Mouse (Mus musculus): ENCODE measurements around the gene Lpp. TPM values are rescaled to one million over a fixed set of nuclear protein-coding genes. Genes with fewer than 3 reads are reported as not detected.

The Lpp gene
- polyA plus RNA-seq, 1 experiment from 2014 or later: 65.1 TPM

GRCm38 (mm10) chr16:24695062-24695461 lies 301.8 kb downstream of the Lpp start:
- Histone ChIP-seq H3K4me3 (no peak overlapping the region), H3K27me3 (ENCODE audit: insufficient read depth, poor library complexity, severe bottlenecking) (no peaks in the 10 kb centered on the region), H3K4me1 (no peaks in the 10 kb centered on the region), H3K36me3 (peaks cover 8% of the 10 kb centered on the region; the same call in 1 of the 2 replicates), H3K9me3 (no peaks in the 10 kb centered on the region), H3K27ac (no peak overlapping the region)
- DNase-seq (ENCODE audit: low spot score): no peak
- WGBS: 82% methylated on average over 4 of the region's 4 CpGs

- H3K36me3 ChIP-seq: no peaks in the 10 kb centered on the region
- no peaks in the 10 kb centered on the region for H3K4me1 ChIP-seq
- 90% methylated on average over 3 of the region's 3 CpGs for WGBS
- no peak overlapping the region for H3K27ac ChIP-seq
- no peak overlapping the region for H3K4me3 ChIP-seq
- no peaks in the 10 kb centered on the region for H3K27me3 ChIP-seq (ENCODE audit: insufficient read depth, poor library complexity, severe bottlenecking)
- H3K9me3 ChIP-seq: no peaks in the 10 kb centered on the region
- no peak for DNase-seq (ENCODE audit: low spot score)
Observed at GRCm38 (mm10) chr16:24704215-24704614, 310.9 kb downstream of the Lpp start.

GRCm38 (mm10) chr16:24723641-24724040 lies 330.3 kb downstream of the Lpp start:
- Histone ChIP-seq H3K36me3 (no peaks in the 10 kb centered on the region), H3K4me3 (no peak overlapping the region), H3K9me3 (no peaks in the 10 kb centered on the region), H3K27ac (no peak overlapping the region), H3K27me3 (ENCODE audit: insufficient read depth, poor library complexity, severe bottlenecking) (no peaks in the 10 kb centered on the region), H3K4me1 (0 out of 2 replicates have a peak, but pooled peaks cover 3% of the 10 kb centered on the region)
- no peak for DNase-seq (ENCODE audit: low spot score)
- 82% methylated on average over 4 of the region's 4 CpGs for WGBS

GRCm38 (mm10) chr16:24732751-24733150 lies 339.4 kb downstream of the Lpp start:
- no peaks in the 10 kb centered on the region for H3K27me3 ChIP-seq (ENCODE audit: insufficient read depth, poor library complexity, severe bottlenecking)
- no peaks in the 10 kb centered on the region for H3K9me3 ChIP-seq
- no peak for DNase-seq (ENCODE audit: low spot score)
- no peak overlapping the region for H3K4me3 ChIP-seq
- no peaks in the 10 kb centered on the region for H3K36me3 ChIP-seq
- H3K27ac ChIP-seq: no peak overlapping the region
- 88% methylated on average over 1 of the region's 1 CpGs for WGBS
- peaks cover 28% of the 10 kb centered on the region for H3K4me1 ChIP-seq

GRCm38 (mm10) chr16:24733321-24733720 lies 340.0 kb downstream of the Lpp start:
- no peaks in the 10 kb centered on the region for H3K9me3 ChIP-seq
- no peak overlapping the region for H3K4me3 ChIP-seq
- DNase-seq (ENCODE audit: low spot score): no peak
- no peak overlapping the region for H3K27ac ChIP-seq
- WGBS: 85% methylated on average over 1 of the region's 1 CpGs
- H3K36me3 ChIP-seq: no peaks in the 10 kb centered on the region
- peaks cover 34% of the 10 kb centered on the region for H3K4me1 ChIP-seq
- H3K27me3 ChIP-seq (ENCODE audit: insufficient read depth, poor library complexity, severe bottlenecking): no peaks in the 10 kb centered on the region

GRCm38 (mm10) chr16:24735754-24736153 lies 342.4 kb downstream of the Lpp start:
- Histone ChIP-seq H3K27ac (no peak overlapping the region), H3K4me1 (peaks cover 44% of the 10 kb centered on the region), H3K9me3 (no peaks in the 10 kb centered on the region), H3K4me3 (no peak overlapping the region), H3K36me3 (no peaks in the 10 kb centered on the region), H3K27me3 (ENCODE audit: insufficient read depth, poor library complexity, severe bottlenecking) (no peaks in the 10 kb centered on the region)
- 89% methylated on average over 2 of the region's 2 CpGs for WGBS
- no peak for DNase-seq (ENCODE audit: low spot score)

- 59% methylated on average over 10 of the region's 10 CpGs for WGBS
- Histone ChIP-seq H3K36me3 (no peaks in the 10 kb centered on the region), H3K9me3 (no peaks in the 10 kb centered on the region), H3K27me3 (ENCODE audit: insufficient read depth, poor library complexity, severe bottlenecking) (no peaks in the 10 kb centered on the region), H3K4me1 (peaks cover 44% of the 10 kb centered on the region), H3K4me3 (no peak overlapping the region), H3K27ac (no peak overlapping the region)
- no peak for DNase-seq (ENCODE audit: low spot score)
Observed at GRCm38 (mm10) chr16:24737362-24738057, 344.2 kb downstream of the Lpp start.

GRCm38 (mm10) chr16:24740714-24741113 lies 347.4 kb downstream of the Lpp start:
- no peak overlapping the region for H3K27ac ChIP-seq
- peaks cover 36% of the 10 kb centered on the region for H3K4me1 ChIP-seq
- WGBS: 81% methylated on average over 4 of the region's 4 CpGs
- no peaks in the 10 kb centered on the region for H3K9me3 ChIP-seq
- H3K36me3 ChIP-seq: no peaks in the 10 kb centered on the region
- H3K27me3 ChIP-seq (ENCODE audit: insufficient read depth, poor library complexity, severe bottlenecking): no peaks in the 10 kb centered on the region
- no peak for DNase-seq (ENCODE audit: low spot score)
- no peak overlapping the region for H3K4me3 ChIP-seq

- Histone ChIP-seq H3K27me3 (ENCODE audit: insufficient read depth, poor library complexity, severe bottlenecking) (no peaks in the 10 kb centered on the region), H3K27ac (no peak overlapping the region)
Observed at GRCm38 (mm10) chr16:24749816-24750215, 356.5 kb downstream of the Lpp start.

GRCm38 (mm10) chr16:24756141-24756540 lies 362.8 kb downstream of the Lpp start:
- Histone ChIP-seq H3K27me3 (ENCODE audit: insufficient read depth, poor library complexity, severe bottlenecking) (no peaks in the 10 kb centered on the region), H3K36me3 (no peaks in the 10 kb centered on the region), H3K4me3 (no peak overlapping the region), H3K27ac (no peak overlapping the region), H3K4me1 (no peaks in the 10 kb centered on the region), H3K9me3 (no peaks in the 10 kb centered on the region)
- DNase-seq (ENCODE audit: low spot score): no peak
- WGBS: 84% methylated on average over 9 of the region's 9 CpGs

More at GRCm38 (mm10) chr16:24749816-24750215, 356.5 kb downstream of the Lpp start:
- DNase-seq (ENCODE audit: low spot score): no peak
- Histone ChIP-seq H3K4me1 (0 out of 2 replicates have a peak, but pooled peaks cover 3% of the 10 kb centered on the region), H3K9me3 (no peaks in the 10 kb centered on the region), H3K4me3 (no peak overlapping the region), H3K36me3 (no peaks in the 10 kb centered on the region)

- peaks cover 18% of the 10 kb centered on the region for H3K36me3 ChIP-seq
- DNase-seq (ENCODE audit: low spot score): no peak
- no peak overlapping the region for H3K27ac ChIP-seq
- 83% methylated on average over 3 of the region's 3 CpGs for WGBS
- 0 out of 2 replicates have a peak, but pooled peaks cover 13% of the 10 kb centered on the region for H3K4me1 ChIP-seq
- H3K9me3 ChIP-seq: no peaks in the 10 kb centered on the region
- H3K27me3 ChIP-seq (ENCODE audit: insufficient read depth, poor library complexity, severe bottlenecking): no peaks in the 10 kb centered on the region
- H3K4me3 ChIP-seq: no peak overlapping the region
Observed at GRCm38 (mm10) chr16:24766051-24766450, 372.7 kb downstream of the Lpp start.

- Histone ChIP-seq H3K4me1 (0 out of 2 replicates have a peak, but pooled peaks cover 13% of the 10 kb centered on the region), H3K27me3 (ENCODE audit: insufficient read depth, poor library complexity, severe bottlenecking) (no peaks in the 10 kb centered on the region), H3K4me3 (no peak overlapping the region), H3K9me3 (no peaks in the 10 kb centered on the region), H3K27ac (no peak overlapping the region), H3K36me3 (peaks cover 15% of the 10 kb centered on the region)
- WGBS: 66% methylated on average over 2 of the region's 2 CpGs
- no peak for DNase-seq (ENCODE audit: low spot score)
Observed at GRCm38 (mm10) chr16:24766596-24766995, 373.3 kb downstream of the Lpp start.

- H3K27me3 ChIP-seq (ENCODE audit: insufficient read depth, poor library complexity, severe bottlenecking): no peaks in the 10 kb centered on the region
- no peaks in the 10 kb centered on the region for H3K36me3 ChIP-seq
- no peak for DNase-seq (ENCODE audit: low spot score)
- no peak overlapping the region for H3K4me3 ChIP-seq
- WGBS: 86% methylated on average over 2 of the region's 2 CpGs
- 0 out of 2 replicates have a peak, but pooled peaks cover 9% of the 10 kb centered on the region for H3K4me1 ChIP-seq
- H3K9me3 ChIP-seq: no peaks in the 10 kb centered on the region
- H3K27ac ChIP-seq: no peak overlapping the region
Observed at GRCm38 (mm10) chr16:24777053-24777452, 383.7 kb downstream of the Lpp start.
